Mouse (Mus musculus) neural tube, embryonic 15.5 days (tissue): ENCODE data around the gene Apobec3. TPM values are rescaled to one million over a fixed set of nuclear protein-coding genes. Genes with fewer than 3 reads are reported as not detected.

Experiments used
- ATAC-seq: fragments of 200-750 bp; cut with Nextera tagmentation; 2 replicates; pipeline ENCODE4 v1.8.0; 2017; ENCODE audit warnings: mild to moderate bottlenecking, moderate TSS enrichment, moderate library complexity; ENCODE audit not compliant: low FRiP score
- H3K27ac ChIP-seq: fragments of 300-500 bp; sonication (generic); replicated peaks from 2 replicates; pipeline ENCODE4 v1.5.1; 2015; ENCODE audit warnings: mild to moderate bottlenecking, inconsistent platforms
- H3K27me3 ChIP-seq: fragments of 300-500 bp; sonication (generic); replicated peaks from 2 replicates; pipeline ENCODE4 v1.6.1; 2015; ENCODE audit warnings: inconsistent platforms
- H3K36me3 ChIP-seq: fragments of 300-500 bp; sonication (generic); 2 replicates; pipeline ENCODE4 v1.6.1; 2015; ENCODE audit warnings: inconsistent platforms
- H3K4me1 ChIP-seq: fragments of 300-500 bp; sonication (generic); 2 replicates; pipeline ENCODE4 v1.6.1; 2015; ENCODE audit warnings: inconsistent platforms
- H3K4me2 ChIP-seq: fragments of 300-500 bp; sonication (generic); 2 replicates; pipeline ENCODE4 v1.6.1; 2015; ENCODE audit warnings: inconsistent platforms, mild to moderate bottlenecking, moderate library complexity
- H3K4me3 ChIP-seq: fragments of 300-500 bp; sonication (generic); replicated peaks from 2 replicates; pipeline ENCODE4 v1.5.1; 2015; ENCODE audit warnings: mild to moderate bottlenecking, inconsistent platforms
- H3K9ac ChIP-seq: fragments of 300-500 bp; sonication (generic); replicated peaks from 2 replicates; pipeline ENCODE4 v1.6.1; 2015; ENCODE audit warnings: mild to moderate bottlenecking, inconsistent platforms
- H3K9me3 ChIP-seq: fragments of 300-500 bp; sonication (generic); replicated peaks from 2 replicates; pipeline ENCODE4 v1.6.1; 2016; ENCODE audit warnings: inconsistent platforms
- WGBS: fragments of 180-500 bp; shearing (Covaris S2); methylation state at CpG from one replicate; pipeline ENCODE4 v1.1.7; 2015; ENCODE audit warnings: mixed read lengths; 5-methylcytosine and 5-hydroxymethylcytosine counted together
- polyA plus RNA-seq: library from polyadenylated mRNA; unstranded; fragments of >200 nt; fragmentation: Nextera tagmentation; extraction: Ambion mirVana; gene quantifications from 2 replicates; pipeline ENCODE4 v1.2.1, GENCODE M21; 2015

Apobec3 gene
- polyA plus RNA-seq, 1 experiment from 2014 or later = 4.8 TPM

- 88% methylated on average over 8 of the region's 8 CpGs for WGBS
- H3K4me3 ChIP-seq = no peak overlapping the region
- no peak overlapping the region for H3K27ac ChIP-seq
- no peaks in the 10 kb centered on the region for H3K27me3 ChIP-seq
- no peaks in the 10 kb centered on the region for H3K36me3 ChIP-seq
- H3K4me1 ChIP-seq = peaks cover 10% of the 10 kb centered on the region
- ATAC-seq = no peak
- no peak overlapping the region for H3K9ac ChIP-seq
- H3K4me2 ChIP-seq = no peak overlapping the region
- H3K9me3 ChIP-seq = no peaks in the 10 kb centered on the region
Observed at GRCm38 (mm10) chr15:79956559-79956958, 65.1 kb downstream of the Apobec3 start.

GRCm38 (mm10) chr15:79958418-79958817 lies 67.0 kb downstream of the Apobec3 start:
- Histone ChIP-seq H3K27ac (no peak overlapping the region), H3K36me3 (no peaks in the 10 kb centered on the region)

GRCm38 (mm10) chr15:79961366-79961921 lies 70.0 kb downstream of the Apobec3 start:
- no peak for ATAC-seq
- H3K4me1 ChIP-seq = no peaks in the 10 kb centered on the region
- WGBS = 44% methylated on average over 9 of the region's 9 CpGs
- H3K9ac ChIP-seq = no peak overlapping the region
- H3K27ac ChIP-seq = no peak overlapping the region
- H3K4me3 ChIP-seq = no peak overlapping the region
- H3K4me2 ChIP-seq = no peak overlapping the region
- H3K9me3 ChIP-seq = no peaks in the 10 kb centered on the region
- H3K36me3 ChIP-seq = no peaks in the 10 kb centered on the region
- H3K27me3 ChIP-seq = no peaks in the 10 kb centered on the region

More at GRCm38 (mm10) chr15:79958418-79958817, 67.0 kb downstream of the Apobec3 start:
- no peak for ATAC-seq
- Histone ChIP-seq H3K9ac (no peak overlapping the region), H3K4me2 (no peak overlapping the region), H3K9me3 (no peaks in the 10 kb centered on the region), H3K27me3 (no peaks in the 10 kb centered on the region), H3K4me1 (no peaks in the 10 kb centered on the region), H3K4me3 (no peak overlapping the region)
- 60% methylated on average over 3 of the region's 3 CpGs for WGBS

GRCm38 (mm10) chr15:79962661-79963060 lies 71.2 kb downstream of the Apobec3 start:
- ATAC-seq = no peak
- WGBS = 87% methylated on average over 18 of the region's 18 CpGs

GRCm38 (mm10) chr15:79964376-79964775 lies 72.9 kb downstream of the Apobec3 start:
- Histone ChIP-seq H3K4me1 (no peaks in the 10 kb centered on the region), H3K27ac (no peak overlapping the region), H3K4me3 (no peak overlapping the region), H3K4me2 (no peak overlapping the region), H3K27me3 (no peaks in the 10 kb centered on the region), H3K9ac (no peak overlapping the region), H3K36me3 (no peaks in the 10 kb centered on the region), H3K9me3 (no peaks in the 10 kb centered on the region)
- no peak for ATAC-seq
- 88% methylated on average over 7 of the region's 7 CpGs for WGBS

More at GRCm38 (mm10) chr15:79962661-79963060, 71.2 kb downstream of the Apobec3 start:
- Histone ChIP-seq H3K27ac (no peak overlapping the region), H3K9ac (no peak overlapping the region), H3K9me3 (no peaks in the 10 kb centered on the region), H3K4me3 (no peak overlapping the region), H3K36me3 (no peaks in the 10 kb centered on the region), H3K27me3 (no peaks in the 10 kb centered on the region), H3K4me2 (no peak overlapping the region), H3K4me1 (no peaks in the 10 kb centered on the region)

Other genes with a start within 250 kb of the Apobec3 start
- 3.0 and 3.7 TPM in 2 replicates for gene Fam227a, start 232.7 kb upstream of the Apobec3 start, polyA plus RNA-seq
- 85.0 and 94.6 TPM in 2 replicates for gene Cby1, start 232.5 kb upstream of the Apobec3 start, polyA plus RNA-seq
- 231 and 246 TPM in 2 replicates for gene Tomm22, start 220.8 kb upstream of the Apobec3 start, polyA plus RNA-seq
- gene Josd1, start 203.7 kb upstream of the Apobec3 start, polyA plus RNA-seq = 20.6 and 21.8 TPM in 2 replicates
- 43.2 and 44.0 TPM in 2 replicates for gene Gtpbp1, start 200.8 kb upstream of the Apobec3 start, polyA plus RNA-seq
- 5.5 and 6.2 TPM in 2 replicates for gene Sun2, start 149.1 kb upstream of the Apobec3 start, polyA plus RNA-seq
- gene Dnal4, start 113.8 kb upstream of the Apobec3 start, polyA plus RNA-seq = 58.4 and 63.7 TPM in 2 replicates
- 39.9 and 49.0 TPM in 2 replicates for gene Nptxr, start 86.9 kb upstream of the Apobec3 start, polyA plus RNA-seq
- 0.42 and 0.72 TPM in 2 replicates for gene Npcd, start 57.4 kb upstream of the Apobec3 start, polyA plus RNA-seq
- gene Cbx6, start 57.0 kb upstream of the Apobec3 start, polyA plus RNA-seq = 53.1 and 64.3 TPM in 2 replicates
- 4.1 and 4.6 TPM in 2 replicates for gene Cbx7, start 79.5 kb downstream of the Apobec3 start, polyA plus RNA-seq
- gene Pdgfb, start 123.3 kb downstream of the Apobec3 start, polyA plus RNA-seq = 6.5 and 7.0 TPM in 2 replicates
- gene Syngr1, start 199.7 kb downstream of the Apobec3 start, polyA plus RNA-seq = 59.3 and 64.6 TPM in 2 replicates
- gene Rpl3, start 200.2 kb downstream of the Apobec3 start, polyA plus RNA-seq = 526 and 732 TPM in 2 replicates
- gene Tab1, start 241.5 kb downstream of the Apobec3 start, polyA plus RNA-seq = 35.9 and 37.4 TPM in 2 replicates